Mouse (Mus musculus): ENCODE measurements at regions not wholly inside any gene's neighbourhood (a gene's known extent, or its start where the extent isn't known, plus 50 kb on each side); places are given as distances from the start of the nearest gene placed in this dataset.

- TF ChIP-seq POLR2A (IDR thresholded peaks at IDR 0.05; ENCODE audit: control insufficient read depth, low read depth, low read length), result no peak
- no peak for TF ChIP-seq CTCF (IDR thresholded peaks at IDR 0.05; ENCODE audit: control insufficient read depth, insufficient read depth, insufficient replicate concordance, low read depth, low read length)
Observed at GRCm38 (mm10) chr12:12578278-12578677, 316.3 kb downstream of the Fam49a start.
